Mouse (Mus musculus) CD4-positive, CD25-positive, alpha-beta regulatory T cell, adult 9 weeks (primary cell): ENCODE data around the gene Aire. TPM values are rescaled to one million over a fixed set of nuclear protein-coding genes. Genes with fewer than 3 reads are reported as not detected.

Source experiments
- polyA plus RNA-seq: library from polyadenylated mRNA; unstranded; fragments of 100-300 nt; shearing (Covaris generic); gene quantifications from one replicate; pipeline ENCODE4 v1.2.1, GENCODE M21; 2017

Gene Aire
- polyA plus RNA-seq, result 0.27 TPM

GRCm38 (mm10) chr10:78043406-78043836 lies at the start of gene Aire:
TSS of gene Aire (minus strand) at chr10:78043610.

GRCm38 (mm10) chr10:78069101-78070011 lies 25.9 kb upstream of the Aire start, which contains the start of gene Icosl:
TSS of gene Icosl (plus strand) at chr10:78069302.

GRCm38 (mm10) chr10:78041647-78042046 lies 1.8 kb downstream of the Aire start, which contains the start of gene Dnmt3l:
TSS of gene Dnmt3l (plus strand) at chr10:78041947.

GRCm38 (mm10) chr10:78009945-78010293 lies 33.5 kb downstream of the Aire start, which contains the start of gene Pfkl:
TSS of gene Pfkl (minus strand) at chr10:78010083.

Other genes with a start within 250 kb of the Aire start
- gene Gm9639, start 248.5 kb downstream of the Aire start, polyA plus RNA-seq, result not detected
- gene Gm19668, start 244.5 kb downstream of the Aire start, polyA plus RNA-seq, result not detected
- not detected for gene Gm9507, start 231.8 kb downstream of the Aire start, polyA plus RNA-seq
- gene Gm2696, start 228.9 kb downstream of the Aire start, polyA plus RNA-seq, result not detected
- gene Krtap10-4, start 216.5 kb downstream of the Aire start, polyA plus RNA-seq, result not detected
- not detected for gene Krtap10-10, start 207.7 kb downstream of the Aire start, polyA plus RNA-seq
- not detected for gene Gm36176, start 196.8 kb downstream of the Aire start, polyA plus RNA-seq
- not detected for gene Gm10318, start 190.8 kb downstream of the Aire start, polyA plus RNA-seq
- gene Gm3285, start 181.6 kb downstream of the Aire start, polyA plus RNA-seq, result not detected
- gene Lrrc3, start 141.1 kb downstream of the Aire start, polyA plus RNA-seq, result not detected
- gene Trpm2, start 73.0 kb downstream of the Aire start, polyA plus RNA-seq, result 0.53 TPM
- gene 1810043G02Rik, start 65.1 kb downstream of the Aire start, polyA plus RNA-seq, result 11.0 TPM
- 98.7 TPM for gene Pfkl, start 33.5 kb downstream of the Aire start, polyA plus RNA-seq
- gene Dnmt3l, start 1.7 kb downstream of the Aire start, polyA plus RNA-seq, result not detected
- 10.6 TPM for gene Icosl, start 25.7 kb upstream of the Aire start, polyA plus RNA-seq
- gene D10Jhu81e, start 126.2 kb upstream of the Aire start, polyA plus RNA-seq, result 88.9 TPM
- gene Pwp2, start 141.5 kb upstream of the Aire start, polyA plus RNA-seq, result 35.2 TPM
- 4.2 TPM for gene Trappc10, start 201.0 kb upstream of the Aire start, polyA plus RNA-seq